Mouse (Mus musculus) liver, adult (tissue): ENCODE measurements around the gene Minpp1.
A peak's percentile ranks its signal among the peaks of the same experiment; 100 is the strongest.

Experiments
- GATA4 ChIP-seq: IDR thresholded peaks from 2 replicates; pipeline ENCODE4 v1.6.1; 2014; ENCODE audit warnings: mild to moderate bottlenecking, low read length; ENCODE audit not compliant: insufficient replicate concordance

Minpp1 gene

DNA sequence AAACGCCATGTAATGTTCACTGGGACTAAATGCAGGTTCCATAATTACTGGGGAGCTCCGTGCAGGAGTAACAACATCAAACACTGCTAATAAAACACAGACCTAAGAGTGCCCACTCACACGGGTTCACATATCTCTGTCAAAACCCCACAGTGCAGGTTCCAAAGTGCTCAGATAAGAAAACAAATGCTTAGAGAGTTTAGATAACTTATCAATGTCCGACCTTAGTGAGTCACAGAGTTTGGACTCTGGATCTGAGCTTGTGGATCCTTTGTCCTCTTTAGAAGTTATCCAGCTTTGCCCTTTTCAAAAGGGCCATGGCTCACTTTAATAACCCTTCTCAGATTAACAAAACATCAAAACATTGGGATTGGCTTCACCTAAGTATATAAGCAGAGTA is 4.1 kb upstream of the Minpp1 start:
- peak; percentile 66; the same call in 1 of the 2 replicates for TF ChIP-seq GATA4

DNA sequence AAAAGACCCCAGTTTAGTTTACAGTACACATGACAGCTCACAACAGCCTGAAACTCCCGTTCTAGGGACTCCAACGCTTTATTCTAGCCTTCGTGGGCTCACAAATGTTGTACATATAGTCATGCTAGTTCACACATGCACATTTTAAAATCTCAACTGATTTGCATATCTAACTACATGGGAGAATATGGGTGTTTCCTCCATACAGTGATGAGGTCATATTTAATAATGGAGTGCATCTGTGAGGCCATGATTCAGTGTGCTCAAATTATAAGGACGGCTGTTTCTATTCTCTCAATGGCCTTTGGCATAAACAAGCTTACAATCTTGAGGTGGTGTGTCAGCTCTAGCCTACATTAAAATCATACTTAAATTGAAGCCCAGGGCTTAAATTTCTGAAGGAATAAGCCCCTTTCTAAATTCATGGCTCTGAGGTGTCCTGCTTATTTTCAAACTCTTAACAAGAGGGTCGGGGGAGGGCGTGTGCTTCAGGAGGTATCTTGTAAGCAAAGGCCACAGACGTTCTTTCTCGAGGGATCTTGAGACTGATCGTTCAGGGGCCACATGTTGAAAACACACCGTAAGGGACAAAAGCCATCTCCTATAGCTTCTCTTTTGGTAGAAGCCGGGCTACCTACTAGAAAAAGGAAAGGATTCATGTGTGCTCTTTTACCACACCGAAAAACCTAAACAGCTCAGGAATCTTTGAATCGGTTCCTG is 468 bp upstream of the Minpp1 start:
- no peak for TF ChIP-seq GATA4

DNA sequence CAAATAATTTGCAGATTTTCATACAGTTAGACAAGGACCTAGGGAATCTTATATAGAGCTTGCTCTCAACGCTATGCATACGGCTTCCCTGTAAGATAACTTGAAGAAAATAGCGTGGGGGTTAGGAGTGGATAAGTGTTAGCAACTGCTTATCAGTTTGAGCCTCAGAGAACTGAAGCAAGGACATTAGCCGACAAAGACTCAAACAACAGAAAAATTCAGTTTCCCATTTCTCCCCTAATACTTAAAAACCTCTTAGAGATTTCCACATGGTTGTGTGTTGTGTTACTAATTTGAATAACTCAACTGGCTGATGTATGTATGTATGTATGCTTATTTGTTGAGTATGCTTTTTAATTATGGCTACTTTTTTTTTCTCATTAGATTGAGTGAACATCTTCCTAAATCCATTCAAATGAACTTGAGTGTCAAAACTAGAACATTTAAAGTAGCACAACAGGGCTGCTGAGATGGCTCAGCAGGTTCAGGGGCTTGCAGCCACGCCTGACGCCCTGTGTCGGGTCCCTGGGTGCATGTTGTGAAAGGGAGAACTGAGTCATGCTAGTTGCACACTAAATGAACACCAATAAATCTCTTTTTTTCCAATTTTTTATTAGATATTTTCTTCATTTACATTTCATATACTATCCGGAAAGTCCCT is 2.2 kb downstream of the Minpp1 start:
- TF ChIP-seq GATA4 = no peak

DNA sequence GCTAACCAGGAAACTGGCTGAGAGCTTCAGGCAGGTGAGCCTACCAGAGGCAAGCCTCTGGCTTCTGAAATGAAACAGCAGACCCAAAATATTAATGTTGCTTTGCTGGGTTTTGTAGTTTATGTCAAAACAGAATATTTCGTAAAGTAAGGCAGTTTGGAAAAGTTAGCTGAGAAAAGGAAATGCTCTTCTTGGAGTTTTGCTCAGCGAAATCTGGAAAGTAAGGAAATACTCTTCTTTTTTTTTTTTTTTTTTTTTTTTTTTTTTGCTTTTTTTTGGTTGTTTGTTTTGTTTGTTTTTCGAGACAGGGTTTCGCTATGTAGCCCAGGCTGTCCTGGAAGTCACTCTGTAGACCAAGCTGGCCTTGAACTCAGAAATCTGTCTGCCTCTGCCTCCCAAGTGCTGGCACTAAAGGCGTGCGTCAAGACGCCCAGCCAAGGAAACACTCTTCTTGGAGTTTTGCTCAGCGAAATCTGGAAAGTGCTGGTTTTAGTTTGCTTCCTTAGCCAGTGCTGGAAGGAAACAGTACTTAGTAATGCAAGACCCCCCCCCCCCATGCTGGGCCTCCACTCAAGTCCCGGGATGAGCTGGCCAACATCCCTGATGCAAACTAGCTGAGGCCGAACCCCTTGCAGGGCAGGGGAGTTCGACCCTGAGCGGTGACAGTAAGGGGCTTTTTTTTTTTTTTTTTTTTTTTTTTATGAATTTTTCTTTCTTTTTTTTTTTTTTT is 3.8 kb downstream of the Minpp1 start:
- TF ChIP-seq GATA4 = no peak

DNA sequence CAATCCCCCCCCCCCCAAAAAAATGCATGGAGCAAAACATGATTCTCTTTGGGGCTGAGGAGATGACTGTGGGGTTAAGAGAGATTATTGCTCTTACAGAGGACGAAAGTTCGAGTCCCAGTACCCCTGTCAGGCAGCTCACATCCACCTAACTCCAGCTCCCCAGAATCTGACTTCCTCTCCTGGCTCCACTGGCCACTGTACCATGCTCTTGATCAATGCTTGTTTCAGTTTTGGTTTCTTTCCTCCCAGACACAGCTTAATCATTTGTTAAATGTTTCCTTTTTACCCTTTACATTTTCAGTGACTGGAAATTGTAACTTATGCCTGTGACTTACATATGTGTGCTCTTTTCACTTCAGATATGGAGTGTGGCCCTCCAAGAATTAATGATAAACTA is 5.4 kb downstream of the Minpp1 start:
- TF ChIP-seq GATA4 = no peak

DNA sequence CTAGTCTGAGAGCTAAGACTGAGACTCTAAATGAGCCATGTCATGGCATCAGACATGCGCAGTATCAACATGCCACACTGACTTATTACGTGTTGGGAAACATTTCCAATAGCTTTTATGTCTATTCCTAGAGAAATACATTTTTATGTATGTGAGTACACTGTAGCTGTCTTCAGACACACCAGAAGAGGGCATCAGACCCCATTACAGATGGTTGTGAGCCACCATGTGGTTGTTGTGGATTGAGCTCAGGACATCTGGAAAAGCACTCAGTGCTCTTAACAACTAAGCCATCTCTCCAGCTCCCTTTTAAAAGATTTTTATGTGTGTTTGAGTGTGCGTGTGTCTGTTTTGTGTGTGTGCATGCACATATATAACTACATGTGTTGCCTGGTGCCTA is 6.8 kb downstream of the Minpp1 start:
- no peak for TF ChIP-seq GATA4

DNA sequence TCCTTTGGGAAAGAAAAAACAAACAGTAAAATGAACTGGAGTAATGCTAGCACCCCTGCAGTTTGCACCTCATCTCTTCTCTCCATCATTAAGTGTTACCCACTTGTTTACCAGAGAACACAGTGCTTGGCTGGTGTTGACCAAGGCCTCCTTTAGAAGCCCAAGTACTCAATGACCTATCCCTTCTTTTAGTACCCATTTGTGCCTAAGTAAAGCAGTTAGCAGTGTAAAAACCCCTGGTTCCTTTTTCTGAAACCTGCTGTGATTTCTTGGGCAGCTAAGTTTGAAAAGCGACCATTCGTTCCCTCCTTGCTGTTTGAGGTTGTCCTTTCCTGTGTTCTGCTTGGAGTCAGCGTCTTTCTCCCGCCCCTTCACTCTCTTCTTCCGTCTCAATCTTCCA is 7.4 kb downstream of the Minpp1 start:
- no peak for TF ChIP-seq GATA4

DNA sequence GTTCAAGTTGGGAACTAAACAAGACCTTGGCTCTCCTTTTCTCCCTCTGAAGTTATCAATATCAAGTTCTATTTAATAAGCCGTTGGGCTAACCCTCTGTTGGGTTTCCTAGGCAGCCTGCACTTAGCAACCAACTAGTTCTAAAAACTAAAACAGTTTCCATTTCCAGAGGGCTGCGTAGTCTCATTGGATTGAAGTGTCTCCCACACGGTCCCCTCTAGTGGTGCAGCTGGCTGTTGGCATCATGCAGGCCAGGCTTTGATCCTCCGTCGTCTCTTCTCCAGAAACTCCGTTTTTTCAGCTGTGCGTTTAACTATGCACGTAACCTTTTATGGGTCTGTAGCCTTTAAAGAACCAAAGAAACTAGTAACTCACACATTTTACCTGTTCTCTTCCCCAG is 7.9 kb downstream of the Minpp1 start:
- no peak for TF ChIP-seq GATA4

DNA sequence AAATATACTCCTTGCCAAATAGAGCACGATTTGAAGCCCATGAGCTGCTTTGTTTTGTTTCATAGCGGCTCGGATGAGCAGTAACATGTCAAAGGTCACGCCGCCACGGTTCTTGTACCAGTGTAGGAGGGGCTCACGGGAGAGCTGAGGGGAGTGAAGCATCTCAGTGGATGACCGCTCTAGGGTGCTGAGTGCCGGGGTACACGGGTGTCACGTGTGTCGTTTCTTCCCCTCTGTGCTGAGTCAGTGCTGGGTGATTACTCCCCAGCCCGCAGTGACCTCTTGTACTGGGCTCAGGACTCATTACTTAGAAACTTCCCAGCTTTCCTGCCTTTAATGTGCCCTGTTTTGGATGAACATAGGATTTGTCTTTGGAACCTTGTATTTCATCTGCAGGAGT is 9.0 kb downstream of the Minpp1 start:
- no peak for TF ChIP-seq GATA4

DNA sequence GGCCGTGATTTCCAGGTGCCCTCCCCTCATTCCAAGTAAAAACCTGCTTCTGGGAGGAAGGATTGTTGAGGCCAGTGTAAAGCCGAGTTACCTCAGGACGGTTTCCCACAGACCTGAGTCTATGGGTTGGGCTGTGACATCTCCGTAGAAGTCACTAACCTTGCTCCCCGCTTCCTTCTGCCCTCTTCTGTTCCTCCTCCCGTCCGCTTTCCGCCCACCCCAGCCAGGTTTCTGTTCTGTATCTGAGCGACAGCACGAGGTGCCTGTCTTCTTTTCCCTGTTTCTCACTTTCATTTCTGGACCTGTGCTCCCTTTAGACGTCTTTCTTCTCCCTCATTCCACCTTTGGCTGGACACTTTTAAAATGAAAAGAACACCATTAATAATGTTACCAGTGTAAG is 9.5 kb downstream of the Minpp1 start:
- no peak for TF ChIP-seq GATA4

DNA sequence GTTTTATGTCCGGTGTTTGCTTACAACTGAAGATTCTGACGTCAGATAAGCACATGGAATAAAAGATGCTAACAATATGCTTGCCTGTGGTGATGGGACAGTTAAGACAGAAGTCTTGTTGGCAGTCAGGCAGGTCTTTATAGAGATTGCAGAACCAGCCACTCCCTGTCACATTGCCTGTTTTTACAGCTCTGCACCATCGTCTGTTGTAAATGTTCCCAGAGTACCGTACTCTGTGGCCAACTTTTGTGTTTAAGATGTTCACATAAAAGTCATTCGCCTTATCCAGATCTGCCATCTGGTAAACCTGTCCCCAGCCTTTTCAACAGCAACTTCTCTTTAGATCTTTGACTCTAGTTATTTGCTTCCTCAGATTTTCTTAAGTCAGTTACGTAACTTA is 11.8 kb downstream of the Minpp1 start:
- no peak for TF ChIP-seq GATA4

DNA sequence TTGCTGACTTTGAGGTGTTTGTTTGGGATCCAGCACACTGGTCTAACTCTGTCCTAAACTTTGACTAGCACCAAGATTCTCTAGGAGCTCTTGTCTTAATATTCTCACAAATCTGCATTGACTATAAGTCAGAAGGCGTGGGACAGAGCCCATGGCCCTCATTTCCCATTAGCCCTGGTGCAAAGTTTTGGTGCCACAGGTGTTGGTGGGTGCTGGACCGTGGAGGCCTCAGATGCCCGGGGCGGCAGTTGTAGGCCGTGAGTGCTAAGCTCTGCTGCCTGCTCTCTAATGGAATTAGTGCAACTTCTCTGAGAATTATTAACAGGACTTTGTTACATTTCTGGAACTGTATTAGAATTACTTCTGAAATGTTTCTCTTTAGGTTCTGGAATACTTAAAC is 12.4 kb downstream of the Minpp1 start:
- no peak for TF ChIP-seq GATA4

DNA sequence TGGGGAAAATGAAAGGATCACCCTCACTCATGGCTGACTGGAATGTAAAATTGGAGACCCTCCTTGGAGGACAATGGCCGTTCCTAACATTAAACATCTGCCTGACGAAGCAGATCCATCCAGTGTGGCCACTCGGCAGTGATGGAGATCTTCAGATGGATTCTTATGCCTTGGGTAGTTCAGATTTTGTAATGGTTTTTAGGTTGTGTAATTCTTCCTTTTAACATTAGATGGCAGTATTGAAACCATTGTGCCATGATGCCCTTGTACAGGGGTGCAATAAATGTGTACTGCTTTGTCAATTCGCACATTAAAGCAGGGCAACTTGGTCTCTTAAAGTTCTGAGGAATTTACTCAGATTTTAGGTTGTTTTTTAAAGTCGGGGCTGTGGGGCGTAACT is 15.8 kb downstream of the Minpp1 start:
- no peak for TF ChIP-seq GATA4

DNA sequence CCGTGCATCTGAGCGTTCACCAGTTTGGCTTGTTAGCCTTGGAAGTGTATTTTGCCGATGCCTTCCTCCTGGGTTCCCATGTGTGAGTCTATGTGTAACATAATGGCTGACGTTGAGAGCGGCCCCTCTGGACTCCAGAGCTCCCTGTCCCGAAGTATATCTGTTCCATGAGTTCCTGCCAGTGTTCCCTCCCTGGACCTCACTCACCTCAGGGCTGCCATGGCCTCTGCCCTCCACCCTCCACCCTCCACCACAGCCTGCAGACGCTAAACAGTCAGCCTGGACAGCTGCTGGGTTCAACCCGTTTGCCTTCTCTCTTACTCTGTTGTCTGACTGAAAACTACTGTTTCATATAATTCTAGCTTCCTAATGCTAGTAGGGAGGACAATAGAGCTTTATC is 20.5 kb downstream of the Minpp1 start:
- TF ChIP-seq GATA4 = no peak

DNA sequence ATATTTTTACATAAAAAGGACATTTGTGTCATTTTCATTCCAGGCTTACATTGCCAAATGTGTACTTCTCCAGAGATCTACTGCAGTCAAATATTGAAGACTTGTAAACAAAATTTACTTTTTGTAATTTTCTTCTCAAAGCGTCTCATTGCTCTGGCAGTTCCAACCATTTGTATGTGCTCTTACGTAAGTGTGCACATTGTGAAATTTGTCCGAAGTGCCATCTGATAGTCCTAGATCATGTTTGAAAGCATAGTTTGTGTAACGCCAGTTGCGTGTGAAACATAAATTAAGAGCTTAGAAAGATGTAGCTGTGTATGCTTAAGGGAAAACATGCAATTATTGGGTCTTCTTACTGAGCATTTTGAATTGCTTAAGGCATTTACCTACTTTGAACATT is 20.9 kb downstream of the Minpp1 start:
- TF ChIP-seq GATA4 = peak; percentile 50; the same call in 1 of the 2 replicates

DNA sequence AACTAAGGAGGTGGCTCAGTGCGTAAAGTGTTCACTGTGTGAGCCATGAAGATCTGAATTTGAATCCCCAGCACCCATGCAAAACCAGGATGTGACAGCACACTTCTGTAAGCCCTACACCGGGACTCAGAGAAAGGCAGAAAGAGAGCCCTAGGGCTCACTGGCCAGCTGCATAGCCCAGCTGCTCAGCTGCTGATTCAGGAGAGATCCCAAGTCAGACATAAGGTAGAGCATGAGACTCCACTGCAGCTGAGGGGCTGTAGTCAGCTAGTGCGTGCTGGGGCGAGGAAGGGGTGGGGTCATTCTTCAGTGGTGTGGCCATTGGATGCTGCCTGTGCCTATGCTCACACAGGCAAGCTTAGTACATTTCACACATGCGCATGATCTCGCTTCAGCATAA is 21.5 kb downstream of the Minpp1 start:
- no peak for TF ChIP-seq GATA4
